Mouse (Mus musculus) intestine, postnatal 0 days (tissue): ENCODE results near the gene Xylb. TPM values are rescaled to one million over a fixed set of nuclear protein-coding genes. Genes with fewer than 3 reads are reported as not detected.
"Not testable (repeated sequence)": the region's sequence is repeated elsewhere in the genome, so short reads cannot be mapped to it uniquely, and the experiment has no call there.

Source experiments
- ATAC-seq: fragments of 200-750 bp; cut with Nextera tagmentation; 2 replicates; pipeline ENCODE4 v1.8.0; 2017; ENCODE audit warnings: mild to moderate bottlenecking, moderate TSS enrichment, moderate library complexity
- H3K27ac ChIP-seq: fragments of 300-500 bp; sonication (generic); 2 replicates; pipeline ENCODE4 v1.5.1; 2014; ENCODE audit warnings: mild to moderate bottlenecking, low read depth, low read length, moderate library complexity
- H3K27me3 ChIP-seq: fragments of 300-500 bp; sonication (generic); replicated peaks from 2 replicates; pipeline ENCODE4 v1.6.1; 2014; ENCODE audit warnings: low read length, mixed read lengths; ENCODE audit not compliant: control insufficient read depth, insufficient read depth
- H3K36me3 ChIP-seq: fragments of 300-500 bp; sonication (generic); 2 replicates; pipeline ENCODE4 v1.6.1; 2014; ENCODE audit warnings: mild to moderate bottlenecking, moderate library complexity; ENCODE audit not compliant: control insufficient read depth, insufficient read depth
- H3K4me1 ChIP-seq: fragments of 300-500 bp; sonication (generic); replicated peaks from 2 replicates; pipeline ENCODE4 v1.6.1; 2014; ENCODE audit warnings: antibody characterized with exemption, low read length, mixed read lengths; ENCODE audit not compliant: control insufficient read depth, insufficient read depth
- H3K4me2 ChIP-seq: fragments of 300-500 bp; sonication (generic); replicated peaks from 2 replicates; pipeline ENCODE4 v1.6.1; 2014; ENCODE audit warnings: low read depth, mild to moderate bottlenecking, moderate library complexity
- H3K4me3 ChIP-seq: fragments of 300-500 bp; sonication (generic); 2 replicates; pipeline ENCODE4 v1.5.1; 2014; ENCODE audit warnings: low read depth, low read length
- H3K9ac ChIP-seq: fragments of 300-500 bp; sonication (generic); 2 replicates; pipeline ENCODE4 v1.6.1; 2014; ENCODE audit warnings: mild to moderate bottlenecking, low read depth, low read length
- H3K9me3 ChIP-seq: fragments of 300-500 bp; sonication (generic); 2 replicates; pipeline ENCODE4 v1.6.1; 2016; ENCODE audit warnings: mixed run types; ENCODE audit not compliant: control insufficient read depth
- CTCF ChIP-seq: sonication (generic); IDR thresholded peaks from 2 replicates; pipeline ENCODE4 v1.5.1; 2016; ENCODE audit warnings: low read depth, mild to moderate bottlenecking, control low read depth, antibody characterized with exemption, moderate library complexity
- WGBS: fragments of 180-500 bp; shearing (Covaris S2); extraction: QIAGEN DNeasy Blood & Tissue Kit; methylation state at CpG from one replicate; pipeline ENCODE4 v1.1.7; 2014; 5-methylcytosine and 5-hydroxymethylcytosine counted together
- polyA plus RNA-seq: library from polyadenylated mRNA; unstranded; fragments of >200 nt; fragmentation: Nextera tagmentation; extraction: Ambion mirVana; gene quantifications from 2 replicates; pipeline ENCODE4 v1.2.1, GENCODE M21; 2015

Xylb gene
- polyA plus RNA-seq, 1 experiment from 2014 or later: 11.7 TPM

DNA sequence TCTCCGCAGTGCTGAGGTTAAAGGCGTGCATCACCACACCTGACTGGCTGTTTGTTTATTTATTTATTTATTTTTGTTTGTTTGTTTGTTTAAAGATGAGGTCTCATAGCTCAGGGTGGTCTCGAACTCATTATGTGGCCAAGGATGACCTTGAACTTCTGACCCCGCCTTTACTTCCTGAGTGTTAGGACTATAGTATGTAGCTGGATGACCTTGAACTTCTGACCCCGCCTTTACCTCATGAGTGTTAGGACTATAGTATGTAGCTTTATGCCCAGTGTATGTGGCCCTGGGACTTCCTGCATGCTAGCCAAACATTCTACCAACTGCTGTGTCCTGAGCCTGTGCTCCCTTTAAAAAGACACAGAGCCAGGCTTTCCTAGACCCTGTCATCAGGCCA lies 4.2 kb downstream of the Xylb start:
- Histone ChIP-seq H3K9me3 (no peaks in the 10 kb centered on the region), H3K9ac (no peak overlapping the region), H3K4me3 (no peak overlapping the region), H3K4me1 (no peaks in the 10 kb centered on the region), H3K27ac (no peak overlapping the region), H3K4me2 (no peak overlapping the region), H3K36me3 (peaks cover 5% of the 10 kb centered on the region; the same call in 1 of the 2 replicates), H3K27me3 (no peaks in the 10 kb centered on the region)
- WGBS: 93% methylated on average over 5 of the region's 5 CpGs
- ATAC-seq: no peak
- TF ChIP-seq CTCF: no peak

DNA sequence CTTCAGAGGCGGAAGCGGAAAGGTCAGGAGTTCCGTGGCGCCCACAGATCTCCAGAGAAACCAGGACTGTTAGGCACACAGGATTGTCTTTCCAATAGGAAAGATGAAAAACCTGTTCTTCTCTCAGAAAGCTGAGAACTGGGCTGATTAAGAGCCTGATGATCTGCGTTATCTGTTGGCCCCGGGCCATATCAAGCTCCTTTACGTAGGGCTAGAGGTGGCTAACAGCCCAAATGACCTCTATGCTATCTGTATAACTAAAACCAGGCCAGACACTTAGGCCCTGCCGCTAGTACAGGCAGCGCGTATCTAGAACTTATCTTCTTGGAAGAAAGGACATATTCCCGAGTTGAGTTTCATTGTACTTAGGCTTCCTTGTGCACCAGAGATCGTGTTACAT lies 6.0 kb downstream of the Xylb start:
- H3K4me2 ChIP-seq: no peak overlapping the region; the same call in 1 of the 2 replicates
- 0 out of 2 replicates have a peak, but pooled peaks have one; percentile 42 for ATAC-seq
- peaks cover 5% of the 10 kb centered on the region; the same call in 1 of the 2 replicates for H3K36me3 ChIP-seq
- H3K4me1 ChIP-seq: no peaks in the 10 kb centered on the region
- 51% methylated on average over 12 of the region's 12 CpGs for WGBS
- no peak overlapping the region for H3K4me3 ChIP-seq
- H3K9ac ChIP-seq: no peak overlapping the region
- TF ChIP-seq CTCF: no peak
- H3K27ac ChIP-seq: peak overlapping the region; percentile 17; the same call in 1 of the 2 replicates
- H3K9me3 ChIP-seq: no peaks in the 10 kb centered on the region
- H3K27me3 ChIP-seq: no peaks in the 10 kb centered on the region

DNA sequence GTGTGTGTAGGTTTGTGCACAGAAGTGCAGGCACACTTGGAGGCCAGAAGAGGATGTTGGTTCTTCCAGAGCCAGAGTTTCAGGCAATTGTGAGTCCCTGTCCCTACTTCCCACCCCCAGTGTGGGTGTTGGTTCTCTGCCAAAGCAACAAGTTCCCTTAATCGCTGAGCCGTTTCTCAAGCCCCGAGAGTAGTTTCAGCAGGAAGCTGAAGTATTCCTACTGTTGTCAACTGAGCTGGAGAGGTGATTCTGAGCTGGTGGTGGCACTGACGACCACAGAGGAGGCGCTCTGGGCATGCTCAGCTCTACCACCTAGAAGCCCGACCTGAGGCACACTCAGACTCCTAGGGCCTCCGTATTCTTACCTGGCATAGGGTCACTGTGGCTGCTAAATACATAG lies 8.1 kb downstream of the Xylb start, which contains the start of gene Slc22a14:
Slc22a14 (minus strand) TSS at position 270 of the 400 bp plus-strand sequence.
- Histone ChIP-seq H3K4me1 (no peaks in the 10 kb centered on the region), H3K36me3 (peaks cover 10% of the 10 kb centered on the region; the same call in 1 of the 2 replicates), H3K27ac (no peak within 1 kb of the TSS), H3K27me3 (no peaks in the 10 kb centered on the region), H3K9ac (no peak within 1 kb of the TSS), H3K4me2 (no peak within 1 kb of the TSS), H3K9me3 (no peaks in the 10 kb centered on the region), H3K4me3 (no peak within 1 kb of the TSS)
- no peak for ATAC-seq
- no peak for TF ChIP-seq CTCF
- 70% methylated on average over 7 of the region's 7 CpGs for WGBS

DNA sequence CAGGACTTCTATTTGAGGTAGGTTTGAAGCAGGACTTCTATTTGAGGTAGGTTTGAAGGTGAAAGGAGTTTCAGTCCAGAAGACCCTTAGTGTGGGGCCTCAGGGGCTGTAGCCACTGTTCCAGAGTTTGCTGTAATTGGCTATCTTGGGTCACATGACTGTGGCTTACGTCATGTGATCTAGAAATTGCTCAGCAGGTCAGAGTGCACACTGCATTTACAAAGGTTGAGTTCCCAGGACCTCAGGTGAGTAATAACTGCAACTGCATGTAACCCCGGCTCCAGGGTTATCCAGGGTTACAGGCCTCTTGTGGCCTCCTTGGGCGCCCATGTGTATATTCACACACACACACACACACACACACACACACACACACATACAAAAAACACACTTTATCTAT lies 11.2 kb downstream of the Xylb start:
- Histone ChIP-seq H3K36me3 (peaks cover 8% of the 10 kb centered on the region), H3K4me2 (no peak overlapping the region), H3K9ac (no peak overlapping the region), H3K4me3 (no peak overlapping the region), H3K4me1 (no peaks in the 10 kb centered on the region), H3K27me3 (no peaks in the 10 kb centered on the region), H3K9me3 (no peaks in the 10 kb centered on the region), H3K27ac (no peak overlapping the region)
- TF ChIP-seq CTCF: no peak
- ATAC-seq: peak; percentile 32; the same call in 1 of the 2 replicates
- WGBS: 78% methylated on average over 3 of the region's 3 CpGs

GRCm38 (mm10) chr9:119370770-119371169 lies 13.6 kb downstream of the Xylb start:
- not testable (repeated sequence) for H3K27ac ChIP-seq, H3K4me1 ChIP-seq, H3K27me3 ChIP-seq, H3K4me3 ChIP-seq, ATAC-seq, H3K9me3 ChIP-seq, H3K9ac ChIP-seq, H3K4me2 ChIP-seq
- peaks cover 14% of the 10 kb centered on the region for H3K36me3 ChIP-seq
- peak; percentile 46 for TF ChIP-seq CTCF
- WGBS: 88% methylated on average over 4 of the region's 4 CpGs

- TF ChIP-seq CTCF: no peak
- H3K4me1 ChIP-seq: no peaks in the 10 kb centered on the region
- WGBS: 81% methylated on average over 4 of the region's 4 CpGs
- no peak for ATAC-seq
- no peaks in the 10 kb centered on the region for H3K9me3 ChIP-seq
- no peak overlapping the region for H3K4me3 ChIP-seq
- peaks cover 14% of the 10 kb centered on the region for H3K36me3 ChIP-seq
- no peaks in the 10 kb centered on the region for H3K27me3 ChIP-seq
- no peak overlapping the region for H3K9ac ChIP-seq
- no peak overlapping the region for H3K4me2 ChIP-seq
- H3K27ac ChIP-seq: no peak overlapping the region
Measured at GRCm38 (mm10) chr9:119371251-119371650, 14.1 kb downstream of the Xylb start.

DNA sequence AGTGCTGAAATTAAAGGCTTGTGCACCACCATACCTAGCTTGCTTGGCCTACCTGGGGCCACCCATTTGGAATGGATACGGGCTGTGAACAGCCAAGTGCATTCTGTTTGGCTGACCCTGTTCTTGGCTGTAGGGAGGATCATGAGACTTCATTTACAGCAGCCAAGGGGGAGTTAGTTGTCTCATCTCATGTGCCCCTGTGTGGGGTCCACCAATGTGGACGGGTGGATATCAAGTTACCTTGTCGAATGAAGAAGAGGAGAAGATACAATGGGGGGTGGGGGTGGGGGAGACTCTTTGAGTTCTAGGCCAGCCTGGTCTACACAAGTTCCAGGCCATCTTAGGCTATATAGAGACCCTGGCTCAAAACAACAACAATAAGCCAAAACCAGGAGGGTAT lies 17.8 kb downstream of the Xylb start:
- H3K27me3 ChIP-seq: no peaks in the 10 kb centered on the region
- no peak overlapping the region for H3K27ac ChIP-seq
- ATAC-seq: no peak
- H3K9me3 ChIP-seq: no peaks in the 10 kb centered on the region
- TF ChIP-seq CTCF: no peak
- H3K4me2 ChIP-seq: no peak overlapping the region
- H3K9ac ChIP-seq: no peak overlapping the region
- H3K4me1 ChIP-seq: no peaks in the 10 kb centered on the region
- peaks cover 9% of the 10 kb centered on the region for H3K36me3 ChIP-seq
- WGBS: 87% methylated on average over 3 of the region's 3 CpGs
- H3K4me3 ChIP-seq: no peak overlapping the region
